Mouse (Mus musculus): ENCODE data around the gene Stk40. TPM values are rescaled to one million over a fixed set of nuclear protein-coding genes. Genes with fewer than 3 reads are reported as not detected.
A peak's percentile ranks its signal among the peaks of the same experiment; 100 is the strongest.

Gene Stk40
- polyA plus RNA-seq, 1 experiment from 2014 or later = 27.1 TPM

- Histone ChIP-seq H3K4me3 (replicated peaks; ENCODE audit: low read depth, low read length) (peak overlapping the region; percentile 55), H3K9ac (ENCODE audit: low read depth, low read length) (peak overlapping the region; percentile 87), H3K36me3 (ENCODE audit: insufficient read depth, low read length) (0 out of 2 replicates have a peak, but pooled peaks cover 14% of the 10 kb centered on the region), H3K9me3 (replicated peaks; ENCODE audit: low read length) (no peaks in the 10 kb centered on the region), H3K4me1 (replicated peaks; ENCODE audit: insufficient read depth, low read length) (peaks cover 37% of the 10 kb centered on the region), H3K4me2 (ENCODE audit: low read length) (peak overlapping the region; percentile 66), H3K27me3 (ENCODE audit: insufficient read depth, low read length) (no peaks in the 10 kb centered on the region), H3K27ac (peak overlapping the region; percentile 96)
- TF ChIP-seq CTCF (IDR thresholded peaks at IDR 0.05; ENCODE audit: low read depth) = no peak
- ATAC-seq (replicated peaks; ENCODE audit: low FRiP score, low read depth) = 0 out of 2 replicates have a peak, but pooled peaks have one; percentile 1
- 9% methylated on average over 10 of the region's 10 CpGs for WGBS
- peak; percentile 64 for DNase-seq (ENCODE audit: low spot score)
These were observed 46.0 kb downstream of the Stk40 start for GRCm38 (mm10) chr4:126149798-126150197.

GRCm38 (mm10) chr4:126150297-126150948, 46.7 kb downstream of the Stk40 start:
- no peaks in the 10 kb centered on the region for H3K9me3 ChIP-seq (replicated peaks; ENCODE audit: low read length)
- DNase-seq (ENCODE audit: low spot score) = peak; percentile 95
- H3K27me3 ChIP-seq (ENCODE audit: insufficient read depth, low read length) = no peaks in the 10 kb centered on the region
- H3K27ac ChIP-seq = peak overlapping the region; percentile 96
- H3K4me3 ChIP-seq (replicated peaks; ENCODE audit: low read depth, low read length) = peak overlapping the region; percentile 55
- peak; percentile 34 for ATAC-seq (replicated peaks; ENCODE audit: low FRiP score, low read depth)
- H3K4me1 ChIP-seq (replicated peaks; ENCODE audit: insufficient read depth, low read length) = peaks cover 40% of the 10 kb centered on the region
- WGBS = 15% methylated on average over 16 of the region's 16 CpGs
- H3K9ac ChIP-seq (ENCODE audit: low read depth, low read length) = 0 out of 2 replicates have a peak overlapping the region, but pooled peaks have one; percentile 31
- 0 out of 2 replicates have a peak, but pooled peaks cover 14% of the 10 kb centered on the region for H3K36me3 ChIP-seq (ENCODE audit: insufficient read depth, low read length)
- TF ChIP-seq CTCF (IDR thresholded peaks at IDR 0.05; ENCODE audit: low read depth) = no peak
- peak overlapping the region; percentile 66 for H3K4me2 ChIP-seq (ENCODE audit: low read length)

DNA sequence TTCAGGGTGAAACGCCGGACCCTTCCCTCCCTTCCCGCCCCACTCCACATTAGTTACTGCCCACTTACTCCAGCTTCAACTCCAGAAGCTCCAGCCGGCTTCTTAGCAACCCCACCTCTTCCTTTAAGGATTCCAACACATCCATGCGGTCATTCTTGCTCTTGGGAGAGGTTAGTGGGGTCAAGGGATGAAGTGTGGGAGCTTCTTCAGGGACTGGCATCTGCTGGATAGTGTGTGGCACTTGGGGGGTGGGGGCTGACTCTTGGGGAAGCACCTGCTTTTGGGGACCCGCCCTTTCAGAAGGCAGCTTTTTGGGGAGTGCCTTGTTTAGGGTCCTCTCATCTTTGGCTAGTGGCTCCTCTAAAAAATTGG, 47.2 kb downstream of the Stk40 start:
- no peak for TF ChIP-seq CTCF (IDR thresholded peaks at IDR 0.05; ENCODE audit: low read depth)
- 29% methylated on average over 6 of the region's 6 CpGs for WGBS
- Histone ChIP-seq H3K27ac (peak overlapping the region; percentile 96), H3K9ac (ENCODE audit: low read depth, low read length) (0 out of 2 replicates have a peak overlapping the region, but pooled peaks have one; percentile 31), H3K4me3 (replicated peaks; ENCODE audit: low read depth, low read length) (peak overlapping the region; percentile 55; the same call in 1 of the 2 replicates), H3K4me2 (ENCODE audit: low read length) (peak overlapping the region; percentile 66), H3K36me3 (ENCODE audit: insufficient read depth, low read length) (0 out of 2 replicates have a peak, but pooled peaks cover 14% of the 10 kb centered on the region), H3K9me3 (replicated peaks; ENCODE audit: low read length) (no peaks in the 10 kb centered on the region), H3K27me3 (ENCODE audit: insufficient read depth, low read length) (no peaks in the 10 kb centered on the region), H3K4me1 (replicated peaks; ENCODE audit: insufficient read depth, low read length) (peaks cover 40% of the 10 kb centered on the region)
- ATAC-seq (replicated peaks; ENCODE audit: low FRiP score, low read depth) (no peak), DNase-seq (ENCODE audit: low spot score) (no peak)

DNA sequence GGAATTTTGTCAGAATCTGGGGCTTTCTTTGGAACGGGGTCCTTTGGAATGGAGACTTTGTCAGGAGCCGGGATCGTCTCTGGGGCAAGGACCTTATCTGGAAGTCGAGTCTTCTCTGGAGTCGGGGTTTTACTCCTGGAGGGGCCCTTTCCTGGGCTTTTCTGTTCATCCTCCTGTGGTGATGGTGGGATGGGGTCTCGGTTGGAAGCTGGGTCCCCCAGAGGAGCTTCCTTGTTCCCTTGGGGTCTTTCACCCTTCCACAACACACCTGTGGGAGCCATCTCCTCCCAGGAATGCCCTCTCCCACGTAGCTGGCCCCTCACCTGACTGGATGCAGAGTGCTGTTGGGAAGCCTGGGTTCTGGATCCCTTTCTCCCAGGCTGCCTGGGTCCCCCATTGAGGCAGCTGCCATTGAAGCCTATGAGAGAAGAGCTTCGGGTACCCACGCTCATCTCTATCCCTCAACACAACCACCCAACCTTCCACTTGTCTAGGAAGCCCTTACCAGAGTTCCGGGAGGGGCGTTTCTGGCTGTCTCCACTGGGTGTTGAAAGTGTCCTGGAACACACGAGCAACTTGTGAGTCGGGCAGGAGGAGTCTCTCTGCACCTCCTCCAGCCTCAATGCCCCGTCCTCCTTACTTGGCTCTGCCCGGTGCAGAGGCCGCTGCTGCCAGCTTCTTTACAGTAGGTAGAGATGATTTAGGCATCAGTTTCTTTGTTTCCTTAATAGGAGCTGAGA, 48.1 kb downstream of the Stk40 start:
- 82% methylated on average over 16 of the region's 16 CpGs for WGBS
- Histone ChIP-seq H3K27ac (no peak overlapping the region), H3K4me2 (ENCODE audit: low read length) (peak overlapping the region; percentile 66; the same call in 1 of the 2 replicates), H3K27me3 (ENCODE audit: insufficient read depth, low read length) (no peaks in the 10 kb centered on the region), H3K9ac (ENCODE audit: low read depth, low read length) (no peak overlapping the region), H3K9me3 (replicated peaks; ENCODE audit: low read length) (no peaks in the 10 kb centered on the region), H3K36me3 (ENCODE audit: insufficient read depth, low read length) (0 out of 2 replicates have a peak, but pooled peaks cover 14% of the 10 kb centered on the region), H3K4me3 (replicated peaks; ENCODE audit: low read depth, low read length) (no peak overlapping the region), H3K4me1 (replicated peaks; ENCODE audit: insufficient read depth, low read length) (peaks cover 32% of the 10 kb centered on the region)
- ATAC-seq (replicated peaks; ENCODE audit: low FRiP score, low read depth) (no peak), DNase-seq (ENCODE audit: low spot score) (no peak)
- no peak for TF ChIP-seq CTCF (IDR thresholded peaks at IDR 0.05; ENCODE audit: low read depth)

DNA sequence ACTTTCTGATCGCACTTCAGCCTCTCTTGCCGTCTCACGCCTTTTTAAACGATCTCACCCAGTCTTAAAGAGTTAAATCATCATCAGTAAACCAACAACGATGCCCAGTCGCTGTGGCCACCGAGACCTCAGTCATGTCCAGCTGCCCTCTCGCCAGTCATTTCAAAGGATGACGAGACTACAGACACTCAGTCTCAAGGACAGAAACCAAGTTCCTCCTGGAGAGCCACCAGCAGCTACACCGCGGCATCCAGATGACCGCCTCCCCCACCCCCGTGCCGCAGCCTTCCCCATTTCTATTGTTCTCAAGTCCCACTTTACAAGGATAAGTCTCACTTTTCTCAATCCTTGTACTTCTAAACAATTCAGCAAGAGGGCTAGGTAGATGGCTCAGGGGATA, 49.1 kb downstream of the Stk40 start:
- H3K4me3 ChIP-seq (replicated peaks; ENCODE audit: low read depth, low read length) = no peak overlapping the region
- WGBS = 60% methylated on average over 14 of the region's 14 CpGs
- no peak overlapping the region for H3K9ac ChIP-seq (ENCODE audit: low read depth, low read length)
- H3K27ac ChIP-seq = no peak overlapping the region
- no peak for TF ChIP-seq CTCF (IDR thresholded peaks at IDR 0.05; ENCODE audit: low read depth)
- no peak for DNase-seq (ENCODE audit: low spot score)
- no peaks in the 10 kb centered on the region for H3K9me3 ChIP-seq (replicated peaks; ENCODE audit: low read length)
- no peaks in the 10 kb centered on the region for H3K27me3 ChIP-seq (ENCODE audit: insufficient read depth, low read length)
- no peak overlapping the region for H3K4me2 ChIP-seq (ENCODE audit: low read length)
- H3K4me1 ChIP-seq (replicated peaks; ENCODE audit: insufficient read depth, low read length) = peaks cover 30% of the 10 kb centered on the region
- no peak for ATAC-seq (replicated peaks; ENCODE audit: low FRiP score, low read depth)
- 0 out of 2 replicates have a peak, but pooled peaks cover 14% of the 10 kb centered on the region for H3K36me3 ChIP-seq (ENCODE audit: insufficient read depth, low read length)

- no peak for TF ChIP-seq CTCF (IDR thresholded peaks at IDR 0.05; ENCODE audit: low read depth)
- H3K9me3 ChIP-seq (replicated peaks; ENCODE audit: low read length) = no peaks in the 10 kb centered on the region
- H3K27me3 ChIP-seq (ENCODE audit: insufficient read depth, low read length) = no peaks in the 10 kb centered on the region
- no peak overlapping the region for H3K4me2 ChIP-seq (ENCODE audit: low read length)
- 0 out of 2 replicates have a peak, but pooled peaks cover 14% of the 10 kb centered on the region for H3K36me3 ChIP-seq (ENCODE audit: insufficient read depth, low read length)
- no peak overlapping the region for H3K4me3 ChIP-seq (replicated peaks; ENCODE audit: low read depth, low read length)
- H3K27ac ChIP-seq = peak overlapping the region; percentile 84
- WGBS = 25% methylated on average over 4 of the region's 4 CpGs
- 0 out of 2 replicates have a peak overlapping the region, but pooled peaks have one; percentile 3 for H3K9ac ChIP-seq (ENCODE audit: low read depth, low read length)
- H3K4me1 ChIP-seq (replicated peaks; ENCODE audit: insufficient read depth, low read length) = peaks cover 26% of the 10 kb centered on the region
- ATAC-seq (replicated peaks; ENCODE audit: low FRiP score, low read depth) (no peak), DNase-seq (ENCODE audit: low spot score) (peak; percentile 76)
These were observed 51.4 kb downstream of the Stk40 start for GRCm38 (mm10) chr4:126155183-126155582.
